In the genomic region with DNA sequence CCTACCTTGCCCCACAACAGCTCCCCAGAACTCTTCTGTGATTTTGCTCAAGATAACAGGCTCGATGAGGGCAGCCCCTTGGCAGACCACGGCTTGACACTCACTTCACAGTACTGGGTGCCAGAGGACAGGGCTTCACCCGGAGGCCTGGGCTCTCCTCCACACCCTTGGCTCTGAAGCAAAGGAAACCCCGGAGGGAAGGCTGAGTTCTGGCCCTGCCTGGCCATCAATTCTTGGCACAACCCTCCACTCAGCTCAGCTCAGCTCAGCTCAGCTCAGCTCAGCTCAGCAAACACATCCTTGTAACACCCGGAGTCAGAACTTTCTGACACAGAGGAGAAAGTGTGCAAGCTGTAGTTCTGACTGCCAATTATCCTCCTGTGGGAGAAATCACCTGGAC, we compare ENCODE assay signal across 7 mouse cellular contexts. TPM values are rescaled to one million over a fixed set of nuclear protein-coding genes. Genes with fewer than 3 reads are reported as not detected.
DNase-seq lines count a peak whose midpoint lies in the region; ATAC-seq and TF ChIP-seq lines count a peak whose summit lies in the region.

No protein-coding gene starts in this region.

- TF ChIP-seq CTCF in hindbrain, postnatal 0 days (IDR thresholded peaks at IDR 0.05; ENCODE audit: low read depth) = no peak

- no peak overlapping the region; the same call in 1 of the 2 replicates for H3K4me2 ChIP-seq in hindbrain, postnatal 0 days (ENCODE audit: low read depth, low read length)
- H3K4me2 ChIP-seq in midbrain, embryonic 14.5 days (ENCODE audit: low read length) = no peak overlapping the region

- peak; percentile 68 for DNase-seq in urinary bladder, postnatal 14 days (ENCODE audit: low spot score)
- no peak for DNase-seq in urinary bladder, postnatal 10 days (ENCODE audit: low spot score)
- peak; percentile 80 for DNase-seq in gastrocnemius, postnatal 14 days
- DNase-seq in hindbrain, postnatal 0 days (ENCODE audit: low spot score) = peak; percentile 81
- DNase-seq in midbrain, embryonic 14.5 days = no peak
- DNase-seq in left cerebral cortex, adult 9 months (ENCODE audit: low spot score in 2 of 2) = no peak
- DNase-seq in left cerebral cortex, postnatal 14 days (ENCODE audit: low spot score in 2 of 2) = no peak

- intact Hi-C loops in gastrocnemius, postnatal 14 days (cut with DNase I; ENCODE audit: low total_unique reads) = no loop called here
- intact Hi-C loops in left cerebral cortex, postnatal 14 days (cut with DNase I) = no loop called here

- WGBS in hindbrain, postnatal 0 days = 21% methylated on average over 5 of the region's 5 CpGs
- 73% methylated on average over 5 of the region's 5 CpGs for WGBS in midbrain, embryonic 14.5 days

- H3K27ac ChIP-seq in hindbrain, postnatal 0 days = peak overlapping the region; percentile 74
- H3K27ac ChIP-seq in midbrain, embryonic 14.5 days (replicated peaks; ENCODE audit: low read depth, low read length) = peak overlapping the region; percentile 23

- peak; percentile 70 for ATAC-seq in hindbrain, postnatal 0 days
- ATAC-seq in midbrain, embryonic 14.5 days (ENCODE audit: low FRiP score, low TSS enrichment) = no peak

- no peak overlapping the region for H3K4me3 ChIP-seq in hindbrain, postnatal 0 days (ENCODE audit: low read length)
- H3K4me3 ChIP-seq in midbrain, embryonic 14.5 days (replicated peaks; ENCODE audit: low read depth, low read length) = no peak overlapping the region

- no peaks in the 10 kb centered on the region for H3K27me3 ChIP-seq in hindbrain, postnatal 0 days (ENCODE audit: insufficient read depth, low read length)
- H3K27me3 ChIP-seq in midbrain, embryonic 14.5 days (ENCODE audit: control insufficient read depth, insufficient read depth, low read length) = no peaks in the 10 kb centered on the region

- H3K4me1 ChIP-seq in hindbrain, postnatal 0 days (ENCODE audit: insufficient read depth, low read length) = peaks cover 52% of the 10 kb centered on the region
- H3K4me1 ChIP-seq in midbrain, embryonic 14.5 days (ENCODE audit: control insufficient read depth, insufficient read depth, low read length) = peaks cover 48% of the 10 kb centered on the region

- no peaks in the 10 kb centered on the region for H3K9me3 ChIP-seq in hindbrain, postnatal 0 days (ENCODE audit: low read length)
- H3K9me3 ChIP-seq in midbrain, embryonic 14.5 days (ENCODE audit: control insufficient read depth, low read length) = no peaks in the 10 kb centered on the region

- no peak overlapping the region; the same call in 1 of the 2 replicates for H3K9ac ChIP-seq in hindbrain, postnatal 0 days (replicated peaks; ENCODE audit: low read length)
- no peak overlapping the region for H3K9ac ChIP-seq in midbrain, embryonic 14.5 days (replicated peaks; ENCODE audit: low read length)

- no peaks in the 10 kb centered on the region for H3K36me3 ChIP-seq in hindbrain, postnatal 0 days (ENCODE audit: insufficient read depth, low read length)
- H3K36me3 ChIP-seq in midbrain, embryonic 14.5 days (ENCODE audit: control insufficient read depth, insufficient read depth, low read length) = no peaks in the 10 kb centered on the region

RNA-seq across cellular contexts. Expression of gene Ncor2, which starts 30.3 kb away (rescaled TPM):
- total RNA-seq in gastrocnemius, postnatal 14 days (2021) = 10 to 100 TPM; 85.9 to 97.7 TPM
- total RNA-seq in hindbrain, postnatal 0 days (2014; rRNA removed) = 35.4 and 37.5 TPM in 2 replicates
- polyA plus RNA-seq in hindbrain, postnatal 0 days (2015; fragmentation: Nextera tagmentation; extraction: Ambion mirVana) = 20.9 and 22.7 TPM in 2 replicates
- 23.7 and 24.0 TPM in 2 replicates for polyA plus RNA-seq in midbrain, embryonic 14.5 days (2014; fragmentation: Nextera tagmentation; extraction: Ambion mirVana)
- 100 to 1,000 TPM; 171 to 175 TPM for total RNA-seq in left cerebral cortex, postnatal 14 days (2021)

Comparison
In these comparisons a context has a peak if more than half of its experiments do, and no peak if none do; other contexts are left out.
1. DNase-seq: peak in urinary bladder, postnatal 14 days (single experiment), gastrocnemius, postnatal 14 days (single experiment) and hindbrain, postnatal 0 days (single experiment); none in urinary bladder, postnatal 10 days (single experiment), midbrain, embryonic 14.5 days (single experiment), left cerebral cortex, adult 9 months (0 of 2) and left cerebral cortex, postnatal 14 days (0 of 2).